Mouse (Mus musculus) limb, embryonic 14.5 days (tissue): Measurements from ENCODE around the gene Plod3. TPM values are rescaled to one million over a fixed set of nuclear protein-coding genes. Genes with fewer than 3 reads are reported as not detected.

Experiments
- ATAC-seq: fragments of 200-750 bp; cut with Nextera tagmentation; 2 replicates; pipeline ENCODE4 v1.8.0; 2017; ENCODE audit warnings: low read depth, moderate number of reproducible peaks, moderate TSS enrichment; ENCODE audit not compliant: low FRiP score
- DNase-seq: peaks from one replicate; pipeline ENCODE4 v3.0.0-alpha.2; 2015; ENCODE audit warnings: low spot score
- H3K27ac ChIP-seq: fragments of 300-500 bp; sonication (generic); replicated peaks from 2 replicates; pipeline ENCODE4 v1.5.1; 2014; ENCODE audit warnings: low read depth, mild to moderate bottlenecking, low read length, moderate library complexity, mixed read lengths
- H3K27me3 ChIP-seq: fragments of 300-500 bp; sonication (generic); 2 replicates; pipeline ENCODE4 v1.6.1; 2014; ENCODE audit warnings: low read length, mixed read lengths; ENCODE audit not compliant: control insufficient read depth, insufficient read depth
- H3K36me3 ChIP-seq: fragments of 300-500 bp; sonication (generic); 2 replicates; pipeline ENCODE4 v1.6.1; 2014; ENCODE audit warnings: mild to moderate bottlenecking, low read length, moderate library complexity, mixed read lengths; ENCODE audit not compliant: control insufficient read depth, insufficient read depth
- H3K4me1 ChIP-seq: fragments of 300-500 bp; sonication (generic); 2 replicates; pipeline ENCODE4 v1.6.1; 2014; ENCODE audit warnings: antibody characterized with exemption, low read length, mixed read lengths; ENCODE audit not compliant: control insufficient read depth, insufficient read depth
- H3K4me2 ChIP-seq: fragments of 300-500 bp; sonication (generic); replicated peaks from 2 replicates; pipeline ENCODE4 v1.6.1; 2014; ENCODE audit warnings: low read depth, mild to moderate bottlenecking, low read length, moderate library complexity; ENCODE audit not compliant: severe bottlenecking
- H3K4me3 ChIP-seq: fragments of 300-500 bp; sonication (generic); replicated peaks from 2 replicates; pipeline ENCODE4 v1.5.1; 2014; ENCODE audit warnings: low read length
- H3K9ac ChIP-seq: fragments of 300-500 bp; sonication (generic); 2 replicates; pipeline ENCODE4 v1.6.1; 2014; ENCODE audit warnings: mild to moderate bottlenecking, low read depth, low read length, moderate library complexity; ENCODE audit not compliant: severe bottlenecking
- H3K9me3 ChIP-seq: fragments of 300-500 bp; sonication (generic); 2 replicates; pipeline ENCODE4 v1.6.1; 2016; ENCODE audit warnings: low read length; ENCODE audit not compliant: control insufficient read depth
- POLR2A ChIP-seq: fragments of 200-500 bp; IDR thresholded peaks from 2 replicates; pipeline ENCODE4 v1.8.0; 2012; ENCODE audit warnings: inconsistent platforms, mild to moderate bottlenecking, moderate library complexity, borderline replicate concordance; ENCODE audit not compliant: insufficient read depth, insufficient read length; ENCODE audit errors: extremely low read depth
- WGBS: fragments of 180-500 bp; shearing (Covaris S2); extraction: QIAGEN DNeasy Blood & Tissue Kit; methylation state at CpG from one replicate; pipeline ENCODE4 v1.1.7; 2014; 5-methylcytosine and 5-hydroxymethylcytosine counted together
- polyA plus RNA-seq, 2 experiments: library from polyadenylated mRNA; depleted of rRNA in 1 of 2; stranded (reverse) in 1 of 2; unstranded in 1 of 2; fragments of >200 nt; fragmentation: Nextera tagmentation in 1 of 2; extraction: Ambion mirVana in 1 of 2; gene quantifications; 2 replicates each; pipeline versions ENCODE4 v1.2.1 to v1.2.3; 2012 to 2014

The Plod3 gene
- polyA plus RNA-seq, 2 experiments = 54.0 to 114 TPM

DNA sequence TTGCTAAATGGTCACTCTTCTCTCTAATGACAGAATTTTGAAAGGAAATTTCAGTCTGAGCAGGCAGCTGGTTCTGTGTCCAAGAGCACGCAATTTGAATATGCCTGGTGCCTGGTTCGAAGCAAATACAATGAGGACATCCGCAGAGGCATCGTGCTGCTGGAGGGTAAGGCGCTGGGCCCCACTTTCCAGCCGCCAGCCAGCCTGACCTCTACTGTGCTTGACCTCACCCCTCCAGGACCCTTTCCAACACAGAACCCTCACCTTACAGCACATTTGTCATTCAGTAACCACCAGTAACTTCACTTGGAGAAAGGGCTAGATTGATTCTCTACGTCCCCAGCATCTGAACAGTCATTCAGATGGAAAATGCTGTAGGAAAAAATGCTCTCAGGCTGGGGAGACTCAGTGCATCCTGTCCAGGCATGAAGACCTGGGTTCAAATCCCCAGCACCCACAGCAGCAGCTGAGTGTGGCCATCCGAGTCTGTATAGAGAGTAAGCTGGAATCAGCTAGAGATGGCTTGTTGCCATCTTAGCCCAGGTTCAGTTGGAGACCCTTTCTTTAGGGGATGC lies 23.8 kb upstream of the Plod3 start:
- 77% methylated on average over 8 of the region's 8 CpGs for WGBS
- Histone ChIP-seq H3K36me3 (peaks cover 36% of the 10 kb centered on the region), H3K4me3 (peak overlapping the region; percentile 76), H3K4me2 (peak overlapping the region; percentile 87), H3K27me3 (no peaks in the 10 kb centered on the region), H3K27ac (no peak overlapping the region), H3K9ac (peak overlapping the region; percentile 77), H3K4me1 (peaks cover 14% of the 10 kb centered on the region), H3K9me3 (no peaks in the 10 kb centered on the region)
- DNase-seq = no peak
- no peak for TF ChIP-seq POLR2A
- no peak for ATAC-seq

DNA sequence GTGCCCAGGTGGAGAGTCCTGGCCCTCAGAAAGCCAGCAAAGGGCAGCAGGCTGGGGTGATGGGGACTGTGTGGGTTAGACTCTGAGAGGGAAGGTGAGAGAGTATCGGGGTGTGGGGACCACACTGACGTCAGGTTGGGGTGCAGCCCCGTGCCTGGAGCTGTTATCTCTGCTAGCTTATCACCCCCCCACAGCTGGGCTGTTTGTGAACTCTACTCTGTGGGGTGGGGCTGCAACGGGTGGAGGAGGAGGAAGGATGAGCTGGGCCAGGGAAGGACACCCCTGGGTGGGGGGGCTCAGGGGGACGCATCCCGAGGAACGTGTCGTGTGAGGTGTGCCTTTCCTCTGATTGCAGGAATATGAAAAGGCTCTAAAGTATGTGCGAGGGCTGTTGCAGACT lies 21.6 kb upstream of the Plod3 start:
- Histone ChIP-seq H3K27me3 (no peaks in the 10 kb centered on the region), H3K9me3 (no peaks in the 10 kb centered on the region), H3K27ac (no peak overlapping the region), H3K36me3 (peaks cover 36% of the 10 kb centered on the region), H3K9ac (no peak overlapping the region), H3K4me2 (no peak overlapping the region), H3K4me1 (peaks cover 14% of the 10 kb centered on the region), H3K4me3 (no peak overlapping the region)
- DNase-seq = no peak
- WGBS = 88% methylated on average over 9 of the region's 9 CpGs
- ATAC-seq = no peak
- TF ChIP-seq POLR2A = no peak

GRCm38 (mm10) chr5:136965686-136966085 lies 21.1 kb upstream of the Plod3 start:
- H3K4me1 ChIP-seq = peaks cover 14% of the 10 kb centered on the region
- DNase-seq (no peak), ATAC-seq (no peak)
- H3K27ac ChIP-seq = no peak overlapping the region; the same call in 1 of the 2 replicates
- WGBS = 92% methylated on average over 7 of the region's 8 CpGs
- no peak for TF ChIP-seq POLR2A
- peaks cover 36% of the 10 kb centered on the region for H3K36me3 ChIP-seq
- no peaks in the 10 kb centered on the region for H3K9me3 ChIP-seq
- no peaks in the 10 kb centered on the region for H3K27me3 ChIP-seq
- H3K9ac ChIP-seq = no peak overlapping the region
- H3K4me3 ChIP-seq = no peak overlapping the region
- H3K4me2 ChIP-seq = no peak overlapping the region

GRCm38 (mm10) chr5:136966331-136966730 lies 20.5 kb upstream of the Plod3 start, which contains the start of gene Cldn15:
Gene Cldn15, plus strand, starts transcription at chr5:136966616.
- Histone ChIP-seq H3K36me3 (peaks cover 36% of the 10 kb centered on the region), H3K9ac (no peak within 1 kb of the TSS), H3K4me2 (no peak within 1 kb of the TSS), H3K27ac (no peak within 1 kb of the TSS; the same call in 1 of the 2 replicates), H3K4me3 (no peak within 1 kb of the TSS), H3K27me3 (no peaks in the 10 kb centered on the region), H3K4me1 (peaks cover 14% of the 10 kb centered on the region), H3K9me3 (no peaks in the 10 kb centered on the region)
- DNase-seq (no peak), ATAC-seq (no peak)
- 67% methylated on average over 6 of the region's 6 CpGs for WGBS
- TF ChIP-seq POLR2A = no peak

DNA sequence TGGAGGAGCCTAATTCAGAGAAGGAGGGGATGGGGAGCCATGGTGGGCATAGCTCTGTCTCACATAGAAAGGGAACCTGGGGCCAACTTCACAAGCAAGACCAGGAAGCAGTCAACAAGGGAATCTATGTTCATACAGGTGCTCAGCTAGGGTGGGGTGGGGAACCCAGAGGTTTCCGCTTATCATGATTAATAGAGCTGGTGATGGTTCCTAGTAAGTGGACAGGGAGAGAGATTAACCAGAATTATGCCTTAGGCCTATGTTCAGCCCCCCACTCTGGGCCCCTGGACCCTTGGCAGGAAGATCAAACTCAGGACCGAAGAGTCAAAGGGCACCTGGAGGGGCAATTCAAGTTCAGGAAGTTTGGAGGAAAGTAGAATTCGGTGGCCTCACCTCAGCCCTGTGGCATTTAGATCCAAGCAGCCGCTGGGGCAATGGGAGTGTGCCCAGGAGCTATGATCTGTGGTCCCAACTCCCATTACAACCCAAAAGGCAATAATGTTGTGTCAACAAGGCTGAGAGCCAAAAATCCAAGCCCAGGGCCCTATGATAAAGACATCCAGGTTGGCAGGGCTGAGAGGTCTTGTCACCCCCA lies 19.9 kb upstream of the Plod3 start:
- 85% methylated on average over 4 of the region's 4 CpGs for WGBS
- H3K4me1 ChIP-seq = peaks cover 9% of the 10 kb centered on the region; the same call in 1 of the 2 replicates
- H3K9me3 ChIP-seq = no peaks in the 10 kb centered on the region
- no peak overlapping the region for H3K4me3 ChIP-seq
- no peak for TF ChIP-seq POLR2A
- H3K36me3 ChIP-seq = peaks cover 36% of the 10 kb centered on the region
- H3K4me2 ChIP-seq = no peak overlapping the region
- ATAC-seq = no peak
- H3K27me3 ChIP-seq = no peaks in the 10 kb centered on the region
- no peak for DNase-seq
- H3K27ac ChIP-seq = no peak overlapping the region
- H3K9ac ChIP-seq = no peak overlapping the region
